Mouse (Mus musculus): ENCODE measurements at regions not wholly inside any gene's neighbourhood (a gene's known extent, or its start where the extent isn't known, plus 50 kb on each side); places are given as distances from the start of the nearest gene placed in this dataset.

DNA sequence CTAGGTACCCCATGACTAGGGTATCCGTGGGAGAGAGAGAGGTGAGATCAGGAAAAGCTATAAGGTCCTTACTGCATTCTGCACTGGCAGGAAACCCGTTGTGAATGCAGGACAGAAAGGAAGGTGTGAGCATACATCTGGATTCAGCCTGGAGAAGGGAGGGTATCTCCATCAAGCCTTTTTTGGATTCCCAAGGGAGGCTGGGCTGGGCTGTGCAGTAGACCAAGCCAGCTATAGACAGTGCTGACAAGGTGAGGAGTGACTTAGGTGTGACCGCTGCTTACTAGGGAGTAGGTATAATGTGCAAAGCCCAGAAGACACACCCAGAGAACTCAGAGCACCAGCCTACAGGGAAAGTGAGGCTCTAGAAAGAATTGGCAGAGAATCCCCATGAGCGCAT, 250.1 kb downstream of the Irs2 start:
- no peak for TF ChIP-seq POLR2A (IDR thresholded peaks at IDR 0.05; ENCODE audit: control insufficient read depth, extremely low read depth, insufficient read depth, low read length, poor library complexity)
- TF ChIP-seq CTCF (IDR thresholded peaks at IDR 0.05; ENCODE audit: borderline replicate concordance, control insufficient read depth, extremely low read depth, insufficient read depth, low read length, poor library complexity) = no peak
